Mouse (Mus musculus) B cell, adult 2 months (primary cell): ENCODE measurements around the gene Syde2.
A peak's percentile ranks its signal among the peaks of the same experiment; 100 is the strongest.
"Not testable (repeated sequence)": the region's sequence is repeated elsewhere in the genome, so short reads cannot be mapped to it uniquely, and the experiment has no call there.

Experiments
- DNase-seq, 2 experiments: peaks; one replicate each; pipeline ENCODE4 v3.0.0; 2022

Gene Syde2

DNA sequence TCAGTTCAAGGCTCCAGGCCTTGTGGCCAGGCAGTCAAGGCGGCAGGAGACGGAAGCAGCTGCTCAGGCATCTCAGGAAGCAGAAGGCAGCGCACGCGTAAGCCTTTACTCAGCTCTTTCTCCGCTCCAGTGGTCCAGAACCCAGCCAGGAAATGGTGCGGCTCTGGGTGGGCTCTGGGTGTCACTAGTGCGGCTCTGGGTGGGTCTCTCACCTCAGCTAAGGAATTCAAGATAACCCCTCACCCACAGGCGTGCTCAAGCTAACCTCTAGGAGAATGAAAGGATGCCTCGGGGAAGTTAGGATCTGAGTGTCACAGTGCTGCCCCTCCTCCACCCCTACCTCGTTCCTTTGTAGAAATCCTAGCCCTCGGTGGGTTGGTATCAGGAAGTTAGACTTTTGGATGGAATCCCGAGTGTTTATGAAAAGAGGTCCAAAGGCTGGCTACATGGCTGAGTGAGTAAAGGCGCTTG is 18.6 kb upstream of the Syde2 start:
- DNase-seq, result peak; percentile 18 to 20

DNA sequence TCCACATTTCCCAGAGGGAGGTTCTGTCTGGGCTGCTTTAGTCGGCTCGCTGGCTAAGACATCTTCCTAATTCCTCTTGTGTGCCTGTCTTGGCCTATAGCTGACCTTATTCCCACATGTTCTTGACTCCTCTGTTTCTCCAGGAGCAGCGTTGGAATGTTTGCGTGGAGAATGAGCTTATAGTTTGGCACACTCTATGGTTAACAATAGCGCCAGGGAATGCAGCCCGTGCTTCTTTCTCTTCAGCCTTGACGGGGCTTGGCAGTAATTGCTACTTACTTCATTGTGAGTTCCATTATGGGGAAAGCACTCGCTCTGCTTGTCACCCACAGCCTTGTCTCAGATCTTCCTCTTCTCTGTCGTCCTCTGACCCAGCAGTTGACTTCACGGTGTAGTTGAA is 16.2 kb upstream of the Syde2 start:
- DNase-seq, result no peak

DNA sequence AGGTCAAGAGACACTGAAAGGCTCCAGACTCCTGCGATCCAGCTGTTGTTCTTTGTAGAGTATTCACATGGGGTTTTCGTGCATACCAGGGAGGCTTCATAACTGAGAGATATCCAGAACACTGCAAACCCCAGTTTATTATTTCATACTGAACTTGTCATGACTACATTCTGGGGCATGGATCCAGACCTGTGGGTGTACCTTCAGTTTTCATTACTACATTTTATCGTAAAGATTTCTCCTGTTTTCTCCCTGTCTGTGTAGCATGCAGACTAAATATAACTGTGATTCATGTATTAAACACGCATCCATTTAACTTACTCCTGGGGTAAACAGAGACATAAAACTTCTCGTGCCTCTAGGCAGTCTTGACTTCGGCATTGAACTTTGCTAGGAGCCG is 12.7 kb upstream of the Syde2 start:
- DNase-seq, result no peak

DNA sequence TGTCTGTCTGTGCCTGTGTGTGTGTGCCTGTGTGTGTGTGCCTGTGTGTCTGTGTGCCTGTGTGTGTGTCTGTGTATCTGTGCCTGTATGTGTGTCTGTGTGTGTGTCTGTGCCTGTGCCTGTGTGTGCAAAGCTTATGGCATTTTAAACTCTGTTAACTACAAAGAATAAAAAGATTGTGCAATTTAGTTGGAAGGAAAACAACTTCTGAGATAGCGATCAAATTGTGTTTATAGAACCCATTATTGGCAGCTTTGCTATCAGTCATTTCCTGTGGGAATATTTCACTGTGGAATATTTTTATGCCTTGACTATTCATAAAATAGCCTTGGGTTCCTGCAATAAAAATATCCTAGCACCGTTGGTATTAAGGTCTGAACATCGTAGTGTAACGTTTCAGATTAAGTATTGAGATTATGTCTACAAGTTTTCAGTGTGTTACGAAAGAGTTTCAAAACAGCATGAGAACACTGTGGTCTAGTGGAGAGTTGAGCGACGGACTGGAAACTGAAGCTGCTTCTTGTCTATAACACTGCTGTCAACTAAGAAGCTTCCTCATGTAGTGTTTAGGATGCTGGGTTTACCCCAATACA is 2.2 kb upstream of the Syde2 start:
- DNase-seq, result no peak

DNA sequence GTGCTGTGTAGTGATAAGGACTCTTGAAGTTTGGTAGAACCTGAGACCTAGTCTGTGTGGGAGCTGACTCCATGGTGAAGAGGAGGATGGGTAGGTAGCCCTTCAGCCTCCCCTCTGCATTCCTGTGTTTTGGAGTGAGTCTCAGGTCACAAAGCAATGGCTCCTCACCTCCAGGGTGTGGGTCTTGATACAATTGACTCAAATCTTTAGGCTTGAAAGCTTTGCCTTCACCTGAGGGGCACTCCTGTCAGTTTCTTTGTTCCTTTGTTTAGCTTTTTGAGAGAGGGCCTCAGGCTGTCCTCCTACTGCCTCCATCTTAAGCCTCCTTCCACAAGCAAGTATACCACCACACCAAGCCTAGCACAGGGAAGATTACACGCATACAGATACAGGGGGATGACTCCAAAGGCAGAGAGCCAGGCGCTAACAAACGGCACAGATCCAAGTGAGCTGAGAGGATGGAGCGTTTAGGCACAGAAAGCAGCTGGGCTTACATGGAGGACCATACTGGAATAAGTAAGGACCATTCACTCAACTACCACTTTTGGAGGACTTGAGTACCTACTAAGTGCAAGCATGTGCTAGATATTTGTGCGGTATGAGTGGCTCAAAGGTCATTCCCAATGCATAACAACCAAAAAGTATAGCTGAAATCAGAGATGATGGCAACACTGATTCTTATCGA is 1.2 kb upstream of the Syde2 start:
- no peak for DNase-seq

DNA sequence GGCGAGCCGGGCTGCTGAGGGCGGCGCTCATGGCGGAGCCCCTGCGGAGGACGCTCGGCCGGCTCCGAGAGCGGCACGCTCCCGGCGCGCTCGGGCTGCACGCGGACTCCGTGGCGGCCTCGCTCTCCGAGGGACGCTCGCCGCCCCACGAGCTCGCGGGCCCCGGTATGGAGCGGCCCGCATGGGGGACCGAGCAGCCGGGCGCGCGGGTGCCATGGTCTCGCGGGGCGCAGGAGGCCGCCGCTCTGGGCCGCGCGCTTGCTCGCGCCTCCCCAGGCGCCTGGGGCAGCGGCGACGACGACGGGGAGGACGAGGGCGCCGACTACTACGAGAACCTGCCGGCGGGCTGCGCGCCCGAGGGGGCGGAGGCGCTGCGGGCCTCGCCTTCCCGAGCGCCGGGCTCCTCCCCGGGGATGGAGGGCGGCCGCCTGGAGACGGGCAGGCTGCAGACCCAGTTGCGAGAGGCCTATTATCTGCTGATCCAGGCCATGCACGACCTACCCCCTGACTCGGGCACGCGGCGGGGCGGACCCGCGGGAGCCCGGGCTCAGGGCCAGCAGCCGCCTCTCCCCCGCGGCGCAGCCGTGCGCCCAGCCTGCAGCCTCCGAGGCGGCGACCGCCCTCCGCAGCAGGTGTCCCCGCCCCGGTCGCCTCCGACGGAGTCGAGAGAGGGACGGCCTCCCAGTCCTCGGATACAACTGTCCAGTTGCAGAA is 457 bp downstream of the Syde2 start:
- peak in 1 of 2 experiments; percentile 31 for DNase-seq

DNA sequence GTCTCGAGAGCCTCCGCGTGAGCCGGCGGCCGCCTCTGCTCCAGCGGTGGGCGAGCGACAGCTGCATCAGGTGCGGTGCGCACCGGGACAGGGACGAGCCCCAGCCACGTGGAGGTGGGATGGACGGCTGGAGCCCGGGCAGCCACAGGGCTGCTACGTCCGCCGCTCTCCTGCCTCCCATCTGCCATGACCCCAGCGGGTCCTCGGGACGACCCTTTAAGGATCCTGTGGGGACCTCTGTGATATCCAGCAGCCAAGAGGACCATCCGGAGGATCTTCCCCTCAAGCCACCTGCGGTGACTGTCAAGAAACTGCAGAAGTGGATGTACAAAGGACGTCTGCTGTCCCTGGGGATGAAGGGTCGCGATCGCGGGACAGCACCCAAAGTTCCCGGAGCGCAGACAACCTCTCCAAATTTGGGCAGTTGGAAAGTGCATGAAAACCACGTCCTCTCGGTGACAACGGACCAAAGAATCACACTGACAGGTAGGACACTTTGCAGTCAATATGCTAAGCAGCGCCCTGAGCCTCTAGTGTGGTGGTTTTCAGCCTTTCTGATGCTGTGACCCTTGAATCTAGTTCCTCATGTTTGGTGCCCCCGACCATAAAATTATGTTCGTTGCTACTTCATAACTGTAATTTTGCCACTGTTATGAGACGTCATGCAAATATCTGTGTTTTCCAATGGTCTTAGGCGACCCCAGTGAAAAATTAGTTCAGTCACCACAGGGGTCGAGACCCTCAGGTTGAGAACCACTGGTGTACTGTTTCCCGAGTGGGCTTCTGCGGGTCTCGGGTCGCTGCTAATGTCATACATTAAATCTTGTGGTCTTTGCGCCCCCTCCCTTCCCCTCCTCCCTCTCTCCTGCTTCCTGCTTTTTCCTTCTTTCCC is 1.3 kb downstream of the Syde2 start:
- DNase-seq, result peak; percentile 10 to 15

DNA sequence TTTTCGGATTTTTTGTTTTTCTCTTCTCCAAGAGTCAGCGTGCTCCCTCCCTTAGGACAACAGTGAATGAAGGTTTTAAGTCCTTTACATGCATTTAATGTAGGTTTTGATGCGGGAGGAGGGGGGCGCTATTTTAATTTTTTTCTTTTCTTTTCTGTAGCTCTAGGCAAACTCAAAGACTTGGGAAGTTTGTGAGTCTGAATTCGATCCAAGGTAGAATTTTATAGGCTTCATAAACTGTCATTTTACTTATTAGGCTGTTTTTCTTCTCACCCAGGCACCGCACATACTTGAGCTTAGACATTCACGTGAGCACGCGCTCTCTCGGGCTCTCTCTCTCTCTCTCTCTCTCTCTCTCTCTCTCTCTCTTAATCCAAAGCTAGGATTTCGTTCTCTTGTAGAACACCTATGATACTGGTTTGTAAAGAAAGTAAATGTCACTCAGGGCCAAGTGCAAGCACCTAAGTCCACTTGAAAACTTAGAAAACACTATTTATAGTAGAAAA is 2.0 kb downstream of the Syde2 start:
- no peak for DNase-seq

DNA sequence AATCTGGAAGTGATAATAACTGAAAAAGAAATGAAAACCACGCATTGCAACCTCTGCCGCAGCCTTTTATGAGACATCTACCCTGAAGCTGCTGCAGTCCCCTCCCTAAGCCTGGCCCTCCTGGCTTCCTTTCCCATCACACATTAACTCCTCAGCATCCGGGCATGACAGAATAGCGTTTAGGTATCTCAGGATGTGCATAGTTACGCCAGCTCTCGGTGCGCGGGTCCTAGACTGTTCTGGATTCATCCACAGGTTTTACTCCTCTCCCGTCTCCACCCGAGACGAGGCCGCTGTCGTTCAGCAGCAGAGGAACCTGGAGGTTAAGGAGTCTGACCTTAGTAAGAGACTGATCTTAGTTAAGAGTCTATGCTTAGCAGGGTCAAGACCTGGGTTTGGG is 3.5 kb downstream of the Syde2 start:
- no peak for DNase-seq

DNA sequence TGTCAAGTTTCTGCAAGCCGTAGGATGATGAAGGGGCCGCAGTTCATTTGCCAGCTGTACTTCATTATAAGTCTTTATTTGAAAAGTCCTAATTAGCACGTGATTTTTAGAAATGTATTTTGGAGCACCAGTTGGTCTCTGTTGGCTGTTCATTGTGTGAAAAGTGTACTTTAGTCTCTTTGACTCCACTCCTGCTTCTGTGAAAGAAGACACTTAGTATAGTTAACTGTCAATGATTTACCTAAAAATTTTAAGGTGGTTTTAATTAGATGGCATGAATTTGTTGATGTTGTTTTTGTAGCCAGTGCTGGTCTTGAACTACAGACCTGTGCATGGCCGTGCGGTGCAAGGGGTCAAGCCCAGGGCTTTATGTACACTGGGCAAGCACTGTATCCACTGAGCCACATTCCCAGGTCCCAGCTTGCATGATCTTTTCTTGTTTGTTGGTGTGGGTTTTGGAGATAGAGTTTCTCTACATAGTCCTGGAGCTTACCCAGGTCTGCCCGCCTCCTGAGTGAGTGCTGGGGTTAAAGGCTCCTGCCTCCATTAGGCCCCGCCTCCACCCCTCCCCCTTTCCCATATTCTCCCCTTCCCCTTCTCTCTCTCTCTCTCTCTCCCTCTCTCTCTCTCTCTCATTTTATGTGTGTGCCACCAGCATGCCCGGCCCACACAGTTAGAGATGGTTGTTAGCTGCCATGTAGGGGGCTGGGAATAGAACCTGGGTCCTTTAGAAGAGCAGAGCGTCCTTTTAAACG is 4.5 kb downstream of the Syde2 start:
- DNase-seq, result no peak

DNA sequence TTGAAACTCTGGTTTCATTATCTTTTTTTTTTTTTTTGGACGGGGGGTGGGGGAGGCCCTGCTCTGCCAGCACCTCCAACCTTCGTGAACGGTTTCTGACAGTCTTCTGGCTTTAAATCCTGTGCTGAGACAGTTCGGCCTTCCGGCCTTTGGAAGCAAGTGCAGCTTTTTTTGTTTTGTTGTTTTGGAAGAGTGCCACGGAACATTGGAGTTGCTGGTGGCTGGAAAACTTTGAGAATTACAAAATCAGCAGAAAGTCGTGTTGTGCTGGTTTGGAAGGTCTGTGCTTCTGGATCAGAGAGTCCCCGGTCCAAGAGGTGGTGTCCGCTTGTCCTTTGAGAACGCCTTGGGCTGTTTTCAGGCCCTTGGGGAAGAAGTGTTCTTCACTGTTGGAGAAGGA is 5.1 kb downstream of the Syde2 start:
- DNase-seq, result no peak

DNA sequence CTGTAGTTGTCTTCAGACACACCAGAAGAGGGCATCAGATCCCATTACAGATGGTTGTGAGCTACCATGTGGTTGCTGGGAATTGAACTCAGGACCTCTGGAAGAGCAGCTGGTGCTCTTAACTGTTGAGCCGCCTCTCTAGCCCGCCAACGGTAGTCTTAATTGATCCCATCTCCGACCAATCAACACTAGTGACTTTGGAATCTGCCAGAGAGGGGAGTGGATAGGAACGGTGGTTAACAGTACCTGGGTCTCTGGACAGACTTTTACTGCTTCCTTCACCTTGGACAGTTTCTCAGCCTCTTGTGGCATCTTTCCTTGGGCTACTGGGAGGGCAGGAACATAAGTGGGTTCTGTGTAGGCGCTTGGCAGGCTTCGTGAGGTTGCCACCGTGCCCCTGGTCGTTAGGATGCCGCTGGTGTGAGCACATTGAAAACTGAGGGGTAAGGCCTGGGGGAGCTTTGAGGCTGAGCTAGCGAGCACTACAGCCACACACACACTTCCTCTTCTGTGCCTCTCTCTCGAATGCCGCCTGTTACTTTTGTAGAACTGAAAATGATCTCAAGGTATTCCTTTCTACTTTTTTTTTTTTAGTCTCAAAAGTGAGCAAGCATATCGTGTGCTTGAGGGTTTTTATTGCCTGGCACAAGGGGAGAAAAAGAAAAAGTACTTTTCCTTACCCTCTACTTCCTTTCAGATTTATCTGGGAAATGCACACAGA is 6.0 kb downstream of the Syde2 start:
- peak; percentile 17 for DNase-seq

DNA sequence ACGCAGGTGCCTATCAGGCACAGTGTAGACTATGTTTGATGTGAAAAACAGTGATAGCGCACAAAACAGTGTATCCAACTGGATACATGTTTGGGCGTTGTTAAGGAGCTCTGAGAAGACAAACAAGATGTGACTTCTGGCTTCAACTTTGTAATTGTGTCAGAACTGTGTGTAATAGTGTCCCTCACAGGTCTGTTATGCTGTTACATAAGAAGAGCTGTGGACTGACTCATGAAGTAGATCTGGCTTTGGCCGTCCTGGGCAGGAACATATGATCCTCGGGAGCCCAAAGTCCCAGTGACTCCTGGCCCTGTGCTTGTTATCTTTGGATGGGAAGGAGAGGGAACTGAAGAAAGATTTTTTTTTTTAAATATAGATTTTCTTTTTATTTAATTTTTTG is 7.8 kb downstream of the Syde2 start:
- DNase-seq, result no peak

DNA sequence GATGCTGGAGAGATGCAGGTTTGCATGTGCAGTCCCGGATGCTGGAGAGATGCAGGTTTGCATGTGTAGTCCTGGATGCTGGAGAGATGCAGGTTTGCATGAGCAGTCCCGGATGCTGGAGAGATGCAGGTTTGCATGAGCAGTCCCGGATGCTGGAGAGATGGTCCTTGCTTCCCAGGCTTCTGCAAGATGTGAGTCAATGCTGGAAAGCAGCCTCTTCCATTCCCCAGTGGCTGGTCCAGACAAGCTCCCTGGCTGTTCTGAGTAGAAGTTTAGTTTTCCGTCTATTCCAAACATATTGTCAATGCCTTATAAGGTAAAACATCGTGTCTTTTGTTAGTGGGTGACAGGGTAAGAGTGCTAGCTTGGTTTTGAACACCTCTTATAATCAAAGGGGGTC is 8.9 kb downstream of the Syde2 start:
- not testable (repeated sequence) for DNase-seq

DNA sequence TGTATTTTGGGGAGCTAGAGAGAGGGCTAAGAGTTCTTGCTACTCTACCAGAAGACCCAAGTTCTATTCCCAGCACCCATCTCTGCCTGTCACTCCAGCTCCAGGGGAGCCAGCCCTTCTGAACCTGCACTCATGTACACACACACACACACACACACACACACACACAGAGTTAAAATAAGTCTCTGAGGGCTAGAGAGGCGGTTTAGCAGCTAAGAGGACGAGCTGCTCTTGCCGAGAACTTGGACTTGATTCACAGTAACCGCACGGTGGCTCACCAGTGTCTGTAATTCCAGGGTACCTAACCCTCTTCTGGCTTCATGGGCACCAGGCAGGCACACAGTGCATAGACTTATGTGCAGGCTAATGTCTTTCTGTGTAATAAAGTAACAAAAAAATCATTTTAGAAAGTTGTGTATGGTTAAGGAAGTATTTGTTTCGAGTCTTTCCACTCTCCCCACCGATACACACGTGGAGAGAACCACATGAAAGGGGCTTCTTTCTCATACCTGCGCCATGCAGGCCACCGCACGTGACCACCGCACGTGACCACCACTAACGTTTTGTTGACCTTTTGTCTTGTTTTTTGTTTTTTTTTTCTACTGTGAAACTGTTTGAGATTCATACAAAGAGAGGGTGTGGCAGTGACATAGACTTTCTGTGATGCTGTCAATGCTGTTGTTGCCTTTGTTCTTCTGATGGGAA is 16.8 kb downstream of the Syde2 start:
- DNase-seq, result no peak

DNA sequence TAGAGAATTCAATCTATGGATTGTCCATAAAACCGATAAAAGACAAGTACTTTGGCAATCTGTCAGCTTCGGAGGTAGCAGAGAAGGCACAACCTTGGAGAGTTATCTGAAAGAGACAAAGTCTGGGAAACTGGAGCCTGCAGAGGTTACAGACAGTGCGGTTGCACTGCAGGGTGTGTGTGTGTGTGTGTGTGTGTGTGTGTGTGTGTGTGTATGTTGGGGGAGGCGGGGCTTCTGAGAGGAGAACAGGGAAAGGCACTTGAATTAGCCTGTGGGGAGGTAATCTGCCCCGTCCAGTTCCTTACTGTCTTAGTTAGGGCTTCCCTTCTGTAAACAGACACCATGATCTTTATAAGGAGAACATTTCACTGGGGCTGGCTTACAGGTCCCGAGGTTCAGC is 20.2 kb downstream of the Syde2 start:
- DNase-seq, result no peak

DNA sequence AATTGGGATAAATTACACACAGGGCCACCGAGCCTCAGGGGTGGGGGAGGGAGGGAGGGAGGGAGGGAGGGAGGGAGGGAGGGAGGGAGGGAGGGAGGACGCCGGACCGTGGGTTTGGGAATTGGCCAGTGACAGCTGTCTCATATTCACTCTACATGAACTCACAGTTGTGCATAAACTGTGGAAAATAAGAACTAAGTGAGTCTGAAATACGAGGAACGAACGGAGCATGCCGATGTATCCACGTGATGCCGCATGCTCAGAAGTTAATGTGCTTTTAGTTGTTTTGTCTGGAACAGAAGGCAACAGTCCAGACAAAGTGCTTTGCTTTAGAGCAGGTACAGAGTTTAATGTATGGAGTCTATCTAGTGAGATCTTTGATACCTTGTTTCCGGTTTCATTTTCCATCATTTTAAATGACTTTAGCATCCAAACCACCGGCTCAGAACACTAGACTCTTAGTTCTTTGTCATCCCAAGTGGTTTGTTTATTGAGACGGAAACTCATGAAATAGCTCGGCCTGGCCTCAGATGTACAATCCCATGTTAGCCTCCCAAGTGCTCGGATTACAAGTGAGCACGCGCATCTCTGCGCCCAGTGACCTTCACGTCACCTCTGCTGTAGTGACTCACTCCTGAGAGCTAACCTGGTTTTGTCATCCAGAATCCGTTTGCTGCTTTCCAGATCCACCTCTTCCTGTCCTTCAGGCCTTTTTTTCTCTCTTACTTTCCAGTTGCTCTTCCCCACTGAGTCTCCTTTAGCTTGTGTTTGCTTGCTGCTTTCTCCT is 22.4 kb downstream of the Syde2 start:
- DNase-seq, result no peak

DNA sequence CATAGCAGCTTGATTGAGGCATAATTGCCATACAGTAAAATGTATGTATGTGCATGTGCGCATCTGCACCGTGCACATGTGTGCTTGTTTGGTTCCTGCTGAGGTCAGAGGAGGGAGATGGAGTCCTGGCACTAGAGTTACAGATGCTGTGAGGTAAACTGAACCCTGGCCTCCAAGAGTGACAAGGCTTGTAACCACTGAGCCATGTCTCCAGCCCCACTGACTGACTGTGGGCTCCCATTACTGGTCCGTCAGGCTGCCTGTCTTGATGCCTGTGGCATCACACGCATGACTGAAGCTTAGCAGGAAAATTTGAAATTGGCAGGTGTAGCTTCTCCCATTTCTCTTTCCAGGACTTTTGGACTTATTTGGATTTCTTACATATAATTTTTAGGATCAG is 23.1 kb downstream of the Syde2 start:
- DNase-seq, result no peak

DNA sequence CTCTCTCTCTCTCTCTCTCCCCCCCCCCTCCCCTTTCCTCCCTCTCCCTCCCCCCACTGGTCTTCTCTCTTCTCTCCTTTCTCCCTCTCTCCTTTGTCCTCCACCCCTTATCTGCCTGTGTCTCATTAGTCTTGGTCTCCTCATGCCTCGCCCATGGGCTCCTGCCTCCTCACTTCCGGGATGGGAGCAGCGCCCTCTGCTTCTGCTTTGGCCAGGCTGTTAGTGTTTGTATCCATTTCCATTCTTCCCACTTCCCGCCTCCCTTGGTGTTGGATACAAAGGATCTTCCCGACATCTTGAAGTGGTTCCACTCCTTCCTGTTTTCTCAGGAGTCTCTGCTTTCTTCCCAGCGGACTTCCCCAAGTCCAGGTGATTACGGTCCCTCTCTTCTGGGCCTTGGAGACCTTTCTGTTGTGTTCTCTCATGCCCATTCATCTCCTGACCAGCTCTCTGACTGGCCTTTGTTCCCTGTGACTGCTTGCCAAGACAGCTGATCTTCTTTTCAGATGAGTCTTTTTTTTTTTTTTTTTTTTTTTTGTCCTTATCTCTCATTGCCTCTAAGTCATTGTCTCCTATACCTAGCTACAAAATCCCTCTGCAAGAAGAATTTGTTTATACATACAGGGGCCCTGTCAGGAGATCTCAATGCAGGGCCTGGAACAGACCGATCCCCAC is 24.0 kb downstream of the Syde2 start:
- no peak for DNase-seq
